Mouse (Mus musculus): ENCODE data around the gene Mettl24.
A peak's percentile ranks its signal among the peaks of the same experiment; 100 is the strongest.
"Not testable (repeated sequence)": the region's sequence is repeated elsewhere in the genome, so short reads cannot be mapped to it uniquely, and the experiment has no call there.

Mettl24 gene

GRCm38 (mm10) chr10:40809411-40809910 is 126.4 kb downstream of the Mettl24 start:
- not testable (repeated sequence) for DNase-seq (ENCODE audit: low read depth)

- DNase-seq (ENCODE audit: low read depth): peak; percentile 33
Measured at GRCm38 (mm10) chr10:40813627-40814026, 130.5 kb downstream of the Mettl24 start.

- no peak for DNase-seq (ENCODE audit: low read depth)
Measured at GRCm38 (mm10) chr10:40816471-40816870, 133.4 kb downstream of the Mettl24 start.

- DNase-seq (ENCODE audit: low read depth): no peak
Measured at GRCm38 (mm10) chr10:40825952-40826351, 142.9 kb downstream of the Mettl24 start.

GRCm38 (mm10) chr10:40827706-40828105 is 144.6 kb downstream of the Mettl24 start:
- no peak for DNase-seq (ENCODE audit: low read depth)

- DNase-seq (ENCODE audit: low read depth): no peak
Measured at GRCm38 (mm10) chr10:40830312-40830711, 147.2 kb downstream of the Mettl24 start.

GRCm38 (mm10) chr10:40831267-40831666 is 148.2 kb downstream of the Mettl24 start:
- no peak for DNase-seq (ENCODE audit: low read depth)

GRCm38 (mm10) chr10:40840086-40840485 is 157.0 kb downstream of the Mettl24 start:
- peak; percentile 18 for DNase-seq (ENCODE audit: low read depth)

GRCm38 (mm10) chr10:40843841-40844240 is 160.8 kb downstream of the Mettl24 start:
- DNase-seq (ENCODE audit: low read depth): no peak

- no peak for DNase-seq (ENCODE audit: low read depth)
Measured at GRCm38 (mm10) chr10:40844546-40844945, 161.5 kb downstream of the Mettl24 start.

GRCm38 (mm10) chr10:40845626-40846025 is 162.5 kb downstream of the Mettl24 start:
- no peak for DNase-seq (ENCODE audit: low read depth)

- DNase-seq (ENCODE audit: low read depth): no peak
Measured at GRCm38 (mm10) chr10:40847176-40847874, 164.2 kb downstream of the Mettl24 start.

- DNase-seq (ENCODE audit: low read depth): peak; percentile 12
Measured at GRCm38 (mm10) chr10:40850644-40851043, 167.6 kb downstream of the Mettl24 start.

GRCm38 (mm10) chr10:40851138-40851537 is 168.1 kb downstream of the Mettl24 start:
- DNase-seq (ENCODE audit: low read depth): no peak

- DNase-seq (ENCODE audit: low read depth): peak; percentile 64
Measured at GRCm38 (mm10) chr10:40855616-40856015, 172.5 kb downstream of the Mettl24 start.

GRCm38 (mm10) chr10:40856703-40857102 is 173.6 kb downstream of the Mettl24 start:
- no peak for DNase-seq (ENCODE audit: low read depth)

- no peak for DNase-seq (ENCODE audit: low read depth)
Measured at GRCm38 (mm10) chr10:40857599-40857998, 174.5 kb downstream of the Mettl24 start.

Data from 416B (cell line).